Mouse (Mus musculus): Measurements from ENCODE around the gene Pgs1.

- TF ChIP-seq CTCF (IDR thresholded peaks at IDR 0.05; ENCODE audit: low read depth): no peak
- TF ChIP-seq EP300 (IDR thresholded peaks at IDR 0.05; ENCODE audit: low read depth): no peak
Measured at GRCm38 (mm10) chr11:118034395-118034794, 48.3 kb downstream of the Pgs1 start.
